ENCODE assay signal across 18 mouse cellular contexts in genomic region chr10:23715101-23715500, GRCm38 (mm10).
DNase-seq lines count a peak whose midpoint lies in the region; ATAC-seq and TF ChIP-seq lines count a peak whose summit lies in the region.
"Had no signal": no experiment of that assay in that cellular context is flagged by ENCODE, and none has a peak within 500 bp of the region (broad histone marks: within the 10 kb centered on the region; RNA-seq: fewer than 3 reads in every experiment).

No protein-coding gene starts in this region.

- no peak for TF ChIP-seq RAD21 in CH12.LX (IDR thresholded peaks at IDR 0.05; ENCODE audit: low read depth, low read length)

- no peak overlapping the region for H3K27ac ChIP-seq in limb, embryonic 11.5 days (replicated peaks; ENCODE audit: low read depth, low read length)
- no peak overlapping the region for H3K27ac ChIP-seq in limb, embryonic 10.5 days
- no peak overlapping the region for H3K27ac ChIP-seq in CH12.LX (ENCODE audit: insufficient read depth, low read depth)
- H3K27ac ChIP-seq in embryonic facial prominence, embryonic 10.5 days (replicated peaks) = peak overlapping the region; percentile 48; the same call in 1 of the 2 replicates
- H3K27ac ChIP-seq: forebrain, embryonic 12.5 days; heart, embryonic 13.5 days; hindbrain, embryonic 10.5 days; liver, embryonic 15.5 days; macrophage; midbrain, embryonic 13.5 days had no signal

- H3K4me1 ChIP-seq in limb, embryonic 11.5 days (ENCODE audit: control insufficient read depth, insufficient read depth, low read length) = peaks cover 16% of the 10 kb centered on the region; the same call in 1 of the 2 replicates
- H3K4me1 ChIP-seq in limb, embryonic 10.5 days = peaks cover 37% of the 10 kb centered on the region
- H3K4me1 ChIP-seq in CH12.LX (ENCODE audit: control insufficient read depth in 1 of 2, insufficient read depth in 2 of 2) = no peaks in the 10 kb centered on the region
- peaks cover 31% of the 10 kb centered on the region for H3K4me1 ChIP-seq in embryonic facial prominence, embryonic 10.5 days
- H3K4me1 ChIP-seq: heart, embryonic 13.5 days; liver, embryonic 15.5 days had no signal

- no peaks in the 10 kb centered on the region for H3K27me3 ChIP-seq in limb, embryonic 11.5 days (ENCODE audit: control insufficient read depth, insufficient read depth, low read length)
- H3K27me3 ChIP-seq in limb, embryonic 10.5 days (ENCODE audit: low read depth, poor library complexity, severe bottlenecking) = no peaks in the 10 kb centered on the region
- H3K27me3 ChIP-seq in CH12.LX (replicated peaks) = no peaks in the 10 kb centered on the region
- H3K27me3 ChIP-seq in embryonic facial prominence, embryonic 10.5 days (replicated peaks; ENCODE audit: low read depth, poor library complexity, severe bottlenecking) = no peaks in the 10 kb centered on the region
- H3K27me3 ChIP-seq: forebrain, embryonic 12.5 days; heart, embryonic 13.5 days; liver, embryonic 15.5 days; midbrain, embryonic 13.5 days had no signal

- H3K9me3 ChIP-seq in limb, embryonic 11.5 days (ENCODE audit: control insufficient read depth, low read length) = no peaks in the 10 kb centered on the region
- H3K9me3 ChIP-seq in limb, embryonic 10.5 days (replicated peaks) = no peaks in the 10 kb centered on the region
- no peaks in the 10 kb centered on the region for H3K9me3 ChIP-seq in CH12.LX (replicated peaks; ENCODE audit: low read length)
- no peaks in the 10 kb centered on the region for H3K9me3 ChIP-seq in embryonic facial prominence, embryonic 10.5 days
- H3K9me3 ChIP-seq: forebrain, embryonic 12.5 days; G1E; hindbrain, embryonic 10.5 days; liver, embryonic 15.5 days; midbrain, embryonic 13.5 days had no signal

- no peak overlapping the region for H3K4me2 ChIP-seq in limb, embryonic 11.5 days (ENCODE audit: low read depth, severe bottlenecking)
- H3K4me2 ChIP-seq in CH12.LX (ENCODE audit: insufficient read depth, low read depth, poor library complexity, severe bottlenecking) = no peak overlapping the region
- H3K4me2 ChIP-seq: forebrain, embryonic 12.5 days; heart, embryonic 13.5 days; liver, embryonic 15.5 days; midbrain, embryonic 13.5 days had no signal

- H3K36me3 ChIP-seq in limb, embryonic 11.5 days (ENCODE audit: control insufficient read depth, insufficient read depth, low read length) = no peaks in the 10 kb centered on the region
- no peaks in the 10 kb centered on the region for H3K36me3 ChIP-seq in limb, embryonic 10.5 days
- no peaks in the 10 kb centered on the region for H3K36me3 ChIP-seq in CH12.LX (replicated peaks in 1 of 2; ENCODE audit: control insufficient read depth in 1 of 2, insufficient read depth in 1 of 2, low read length in 1 of 2)
- no peaks in the 10 kb centered on the region for H3K36me3 ChIP-seq in embryonic facial prominence, embryonic 10.5 days (replicated peaks)
- H3K36me3 ChIP-seq: forebrain, embryonic 12.5 days; G1E; heart, embryonic 13.5 days; hindbrain, embryonic 10.5 days; liver, embryonic 15.5 days; midbrain, embryonic 13.5 days had no signal

- no peaks in the 10 kb centered on the region for H3K79me2 ChIP-seq in CH12.LX (replicated peaks; ENCODE audit: control insufficient read depth, extremely low read depth, insufficient read depth, poor library complexity, severe bottlenecking)

- TF ChIP-seq EP300 in CH12.LX (IDR thresholded peaks at IDR 0.05; ENCODE audit: low read length) = no peak

- ATAC-seq in limb, embryonic 11.5 days (ENCODE audit: insufficient number of reproducible peaks, low FRiP score, low TSS enrichment, low read depth) = no peak
- ATAC-seq: activated CD4-positive, CD25-positive, alpha-beta regulatory T cell, adult 4 months; midbrain, embryonic 13.5 days had no signal

- TF ChIP-seq CTCF in CH12.LX (conservative IDR thresholded peaks at IDR 0.05 in 1 of 2, IDR thresholded peaks at IDR 0.05 in 1 of 2; ENCODE audit: low read depth in 2 of 2, low read length in 2 of 2) = peak; percentile 21 to 35; a peak in 2 of 4 replicates

- in situ Hi-C loops in CH12.LX (cut with MboI; ENCODE audit: low pct_ligation_motif_present, low pct_unique_long_range_greater_than_20kb, low sequenced_read_pairs) = no loop called here

- dilution Hi-C loops in CH12.LX (cut with MboI; ENCODE audit: extremely low pct_ligation_motif_present, extremely low pct_unique_long_range_greater_than_20kb, low sequenced_read_pairs) = no loop called here

- DNase-seq in limb, embryonic 11.5 days (ENCODE audit: low spot score) = peak; percentile 20
- no peak for DNase-seq in limb, embryonic 10.5 days (ENCODE audit: low spot score)
- no peak for DNase-seq in CH12.LX (ENCODE audit: extremely low read depth)
- peak; percentile 25 for DNase-seq in ES-CJ7 (ENCODE audit: low read depth, low spot score)
- no peak for DNase-seq in embryonic facial prominence, embryonic 10.5 days (ENCODE audit: low spot score)
- no peak for DNase-seq in spleen, postnatal 4 days (ENCODE audit: low spot score in 2 of 2)
- no peak for DNase-seq in adrenal gland, adult 8-10 months
- DNase-seq: cerebellum, adult 11 months; kidney, postnatal 14 days; thymus, adult 2 months had no signal

- no peak overlapping the region for H3K9ac ChIP-seq in limb, embryonic 11.5 days (ENCODE audit: low read length)
- H3K9ac ChIP-seq in CH12.LX (ENCODE audit: insufficient read depth, low read depth) = no peak overlapping the region
- H3K9ac ChIP-seq: forebrain, embryonic 12.5 days; heart, embryonic 13.5 days; liver, embryonic 15.5 days; midbrain, embryonic 13.5 days had no signal

- WGBS in limb, embryonic 11.5 days = 92% methylated on average over 7 of the region's 7 CpGs
- 94% methylated on average over 7 of the region's 7 CpGs for WGBS in limb, embryonic 10.5 days
- 92% methylated on average over 7 of the region's 7 CpGs for WGBS in embryonic facial prominence, embryonic 10.5 days

- TF ChIP-seq POLR2A in CH12.LX (IDR thresholded peaks at IDR 0.05; ENCODE audit: low read depth, low read length) = no peak

- no peak overlapping the region for H3K4me3 ChIP-seq in limb, embryonic 11.5 days (ENCODE audit: low read depth, low read length)
- H3K4me3 ChIP-seq in limb, embryonic 10.5 days = no peak overlapping the region
- H3K4me3 ChIP-seq in CH12.LX (replicated peaks in 1 of 3; ENCODE audit: low read depth in 2 of 3, low read length in 2 of 3, poor library complexity in 1 of 3) = no peak overlapping the region
- no peak overlapping the region for H3K4me3 ChIP-seq in embryonic facial prominence, embryonic 10.5 days
- H3K4me3 ChIP-seq: forebrain, embryonic 12.5 days; heart, embryonic 13.5 days; hindbrain, embryonic 10.5 days; liver, embryonic 15.5 days; midbrain, embryonic 13.5 days had no signal

TF ChIP-seq in CH12.LX, 34 proteins besides CTCF, POLR2A, EP300 and RAD21:
- TF ChIP-seq TBP (conservative IDR thresholded peaks at IDR 0.05; ENCODE audit: low read depth, low read length) (no peak), MYC (IDR thresholded peaks at IDR 0.05; ENCODE audit: low read depth, low read length) (no peak), POLR2AphosphoS2 (IDR thresholded peaks at IDR 0.05; ENCODE audit: low read depth, low read length) (no peak), ZNF384 (IDR thresholded peaks at IDR 0.05; ENCODE audit: low read depth, low read length) (no peak), ETS1 (conservative IDR thresholded peaks at IDR 0.05; ENCODE audit: low read depth, low read length) (no peak), CHD1 (IDR thresholded peaks at IDR 0.05; ENCODE audit: low read depth, low read length) (no peak), IRF4 (IDR thresholded peaks at IDR 0.05; ENCODE audit: low read depth, low read length) (no peak), ZKSCAN1 (IDR thresholded peaks at IDR 0.05; ENCODE audit: borderline replicate concordance, low read depth, low read length) (no peak), SIN3A (IDR thresholded peaks at IDR 0.05; ENCODE audit: low read length) (no peak), UBTF (IDR thresholded peaks at IDR 0.05; ENCODE audit: low read depth, low read length) (no peak)
TF ChIP-seq in CH12.LX: peak in this region for 0.

Comparison
In these comparisons a context has a peak if more than half of its experiments do, and no peak if none do; other contexts are left out.
1. DNase-seq: peak in limb, embryonic 11.5 days (single experiment) and ES-CJ7 (single experiment); none in limb, embryonic 10.5 days (single experiment), CH12.LX (single experiment), embryonic facial prominence, embryonic 10.5 days (single experiment), spleen, postnatal 4 days (0 of 2) and adrenal gland, adult 8-10 months (single experiment).